Mouse (Mus musculus) ovary, adult 10 weeks (tissue): Measurements from ENCODE around the gene Magel2. TPM values are rescaled to one million over a fixed set of nuclear protein-coding genes. Genes with fewer than 3 reads are reported as not detected.

Experiments used
- polyA plus RNA-seq: library from polyadenylated mRNA; stranded (reverse); fragments of 350-450 nt; fragmentation: Illumina TruSeq; extraction: RNeasy Lipid Tissue Mini Kit (QIAGEN cat#74804); gene quantifications from one replicate; pipeline ENCODE4 v1.2.3, GENCODE M21; 2014

Magel2 gene
- not detected for polyA plus RNA-seq

DNA sequence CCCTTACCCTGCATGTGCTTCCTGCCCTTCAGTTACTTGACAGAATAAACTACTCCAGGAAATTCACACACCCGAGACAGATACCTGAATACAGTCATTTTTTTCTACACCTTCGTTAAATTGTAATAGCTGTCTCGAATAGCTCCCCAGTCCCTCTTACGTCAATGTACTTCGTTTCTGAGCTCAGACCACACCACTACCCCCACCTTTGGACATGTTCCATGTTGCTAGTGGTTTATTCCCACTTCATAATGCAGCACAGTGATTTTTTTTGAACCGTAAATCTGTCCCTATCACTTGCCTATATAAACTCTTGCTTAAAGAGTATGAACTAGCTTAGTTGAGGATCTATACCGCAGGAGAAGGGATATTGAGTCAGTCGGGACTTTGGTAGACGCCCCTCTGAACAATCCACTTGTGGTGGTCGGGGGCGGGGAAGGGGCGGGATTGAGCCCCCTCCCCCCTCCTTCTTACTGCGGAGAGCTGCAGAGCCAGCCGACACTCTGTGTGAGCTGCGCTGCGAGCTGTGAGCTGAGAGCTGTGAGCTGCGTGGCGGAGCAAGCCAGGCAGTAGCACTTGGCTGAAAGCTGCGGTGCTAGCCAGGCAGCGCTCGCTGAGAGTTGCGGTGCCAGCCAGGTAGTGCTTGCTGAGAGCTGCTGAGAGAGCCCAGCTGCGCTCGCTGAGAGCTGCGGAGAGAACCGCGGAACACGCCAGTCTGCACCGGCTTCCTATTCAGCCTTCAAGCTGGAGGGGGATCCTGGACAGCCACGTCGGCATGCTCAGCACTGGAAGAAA lies at the start of gene Magel2:
Gene Magel2 (plus strand): TSS at position 501 of the 795 bp plus-strand sequence.

GRCm38 (mm10) chr7:62346269-62346668 lies 30.5 kb upstream of the Magel2 start, which contains the start of gene Ndn:
Ndn (plus strand) TSS chr7:62346569.

GRCm38 (mm10) chr7:62419493-62420360 lies 42.9 kb downstream of the Magel2 start, which contains the start of gene Mkrn3:
Mkrn3 (minus strand) TSS chr7:62420139.

Other genes starting within 250 kb of the Magel2 start
- 9.5 TPM for gene Ndn, start 30.4 kb upstream of the Magel2 start, polyA plus RNA-seq
- 1.4 TPM for gene Mkrn3, start 43.1 kb downstream of the Magel2 start, polyA plus RNA-seq
- gene Peg12, start 87.5 kb downstream of the Magel2 start, polyA plus RNA-seq = 1.3 TPM